Mouse (Mus musculus) liver, embryonic 16.5 days (tissue): Measurements from ENCODE around the gene Agap1. TPM values are rescaled to one million over a fixed set of nuclear protein-coding genes. Genes with fewer than 3 reads are reported as not detected.

Experiments used
- ATAC-seq: fragments of 200-750 bp; cut with Nextera tagmentation; 2 replicates; pipeline ENCODE4 v1.8.0; 2017; ENCODE audit warnings: low read depth, mild to moderate bottlenecking, moderate number of reproducible peaks, moderate library complexity
- H3K27ac ChIP-seq: fragments of 300-500 bp; sonication (generic); 2 replicates; pipeline ENCODE4 v1.5.1; 2014; ENCODE audit warnings: mild to moderate bottlenecking, low read length
- H3K27me3 ChIP-seq: fragments of 300-500 bp; sonication (generic); 2 replicates; pipeline ENCODE4 v1.6.1; 2014; ENCODE audit warnings: low read depth, low read length, mixed read lengths; ENCODE audit not compliant: control insufficient read depth, insufficient read depth
- H3K36me3 ChIP-seq: fragments of 300-500 bp; sonication (generic); 2 replicates; pipeline ENCODE4 v1.6.1; 2014; ENCODE audit warnings: mild to moderate bottlenecking; ENCODE audit not compliant: control insufficient read depth, insufficient read depth
- H3K4me1 ChIP-seq: fragments of 300-500 bp; sonication (generic); 2 replicates; pipeline ENCODE4 v1.6.1; 2014; ENCODE audit warnings: low read depth, low read length, mixed read lengths; ENCODE audit not compliant: control insufficient read depth
- H3K4me2 ChIP-seq: fragments of 300-500 bp; sonication (generic); 2 replicates; pipeline ENCODE4 v1.6.1; 2014; ENCODE audit warnings: low read depth, low read length, mixed read lengths
- H3K4me3 ChIP-seq: fragments of 300-500 bp; sonication (generic); 2 replicates; pipeline ENCODE4 v1.5.1; 2014; ENCODE audit warnings: low read depth, mild to moderate bottlenecking, low read length
- H3K9ac ChIP-seq: fragments of 300-500 bp; sonication (generic); 2 replicates; pipeline ENCODE4 v1.6.1; 2014; ENCODE audit warnings: low read depth, low read length
- H3K9me3 ChIP-seq: fragments of 300-500 bp; sonication (generic); replicated peaks from 2 replicates; pipeline ENCODE4 v1.6.1; 2016; ENCODE audit warnings: low read length; ENCODE audit not compliant: control insufficient read depth
- WGBS: fragments of 180-500 bp; shearing (Covaris S2); extraction: QIAGEN DNeasy Blood & Tissue Kit; methylation state at CpG from one replicate; pipeline ENCODE4 v1.1.7; 2014; ENCODE audit not compliant: insufficient replicate concordance; 5-methylcytosine and 5-hydroxymethylcytosine counted together
- polyA plus RNA-seq: library from polyadenylated mRNA; unstranded; fragments of >200 nt; fragmentation: Nextera tagmentation; extraction: Ambion mirVana; gene quantifications from 2 replicates; pipeline ENCODE4 v1.2.1, GENCODE M21; 2015

Agap1 gene
- polyA plus RNA-seq, 1 experiment from 2014 or later: 1.1 TPM

DNA sequence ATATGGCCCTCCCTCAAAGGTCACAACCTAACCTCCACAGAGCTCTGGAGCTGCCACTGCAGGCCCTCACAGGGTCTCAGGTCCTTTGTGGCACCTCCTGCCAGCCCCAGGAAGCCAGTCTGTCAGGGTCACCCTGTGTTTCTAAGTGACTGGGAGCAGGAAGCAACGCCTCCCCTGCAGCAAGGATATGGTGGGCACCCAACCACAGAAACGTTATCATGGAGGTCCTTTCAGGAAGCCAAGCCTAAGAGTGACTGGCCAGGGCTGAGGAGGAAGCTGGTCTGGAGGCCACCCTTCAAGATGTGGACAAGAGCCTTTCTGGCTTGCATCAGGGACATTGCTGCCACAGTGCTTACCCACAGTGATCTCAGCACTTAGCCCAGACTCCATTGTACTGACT, 444.4 kb downstream of the Agap1 start:
- no peaks in the 10 kb centered on the region for H3K9me3 ChIP-seq
- no peak overlapping the region for H3K9ac ChIP-seq
- 12% methylated on average over 2 of the region's 2 CpGs for WGBS
- H3K36me3 ChIP-seq: no peaks in the 10 kb centered on the region
- no peaks in the 10 kb centered on the region for H3K27me3 ChIP-seq
- no peak overlapping the region for H3K27ac ChIP-seq
- H3K4me2 ChIP-seq: no peak overlapping the region
- no peak overlapping the region for H3K4me3 ChIP-seq
- H3K4me1 ChIP-seq: no peaks in the 10 kb centered on the region
- 0 out of 2 replicates have a peak, but pooled peaks have one; percentile 9 for ATAC-seq

DNA sequence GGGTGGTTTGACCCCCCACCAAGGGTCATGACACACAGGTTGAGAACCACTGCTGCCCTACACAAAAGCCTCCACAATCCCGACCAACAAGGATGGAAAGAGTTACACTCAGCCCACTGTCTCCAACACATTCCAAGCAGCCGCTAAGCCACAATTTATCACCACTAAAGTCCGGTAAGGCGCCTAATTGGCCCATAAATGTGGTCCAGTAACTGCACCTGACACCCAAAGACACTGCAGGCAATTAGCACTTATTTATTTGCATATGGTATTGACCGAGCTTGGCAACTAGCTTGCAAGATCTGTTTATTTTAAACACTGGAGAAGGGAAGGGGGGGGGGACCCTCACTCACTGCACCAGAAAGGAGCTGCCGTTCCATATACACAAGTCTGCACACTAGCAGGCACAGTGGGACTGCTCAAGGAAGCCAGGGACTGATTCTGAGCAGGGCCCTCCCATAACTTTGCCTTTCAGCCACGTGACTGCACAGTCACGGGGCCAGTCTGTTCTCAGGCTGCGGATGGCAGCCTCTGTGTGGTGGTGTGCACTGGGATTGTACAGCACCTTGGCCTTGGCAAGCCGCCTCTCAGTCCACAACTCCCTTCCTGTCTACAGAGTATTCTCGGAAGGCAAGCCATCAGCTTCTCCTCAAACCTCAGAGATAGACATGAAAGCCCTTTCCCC, 445.3 kb downstream of the Agap1 start:
- H3K36me3 ChIP-seq: no peaks in the 10 kb centered on the region
- WGBS: 53% methylated on average over 11 of the region's 11 CpGs
- H3K9ac ChIP-seq: no peak overlapping the region
- H3K9me3 ChIP-seq: no peaks in the 10 kb centered on the region
- no peak overlapping the region for H3K4me3 ChIP-seq
- H3K27me3 ChIP-seq: no peaks in the 10 kb centered on the region
- H3K27ac ChIP-seq: no peak overlapping the region
- H3K4me2 ChIP-seq: no peak overlapping the region
- no peak for ATAC-seq
- H3K4me1 ChIP-seq: no peaks in the 10 kb centered on the region

DNA sequence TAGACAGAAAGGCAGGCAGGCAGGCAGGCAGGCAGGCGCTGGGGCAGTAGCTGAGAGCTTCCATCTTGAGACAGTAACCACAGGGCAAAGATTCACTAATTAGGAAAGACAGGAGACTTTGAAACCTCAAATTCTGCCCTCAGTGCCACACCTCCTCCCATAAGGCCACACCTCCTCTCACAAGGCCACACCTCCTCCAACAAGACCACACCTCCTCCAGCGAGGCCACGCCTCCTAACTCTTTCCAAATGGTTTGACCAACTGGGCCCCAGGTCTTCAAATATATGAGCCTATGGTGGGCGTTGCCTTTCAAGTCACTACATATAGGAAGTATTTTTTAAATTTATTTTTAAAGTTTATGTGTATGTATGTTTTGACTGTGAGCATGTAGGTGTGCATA, 446.8 kb downstream of the Agap1 start:
- ATAC-seq: no peak

GRCm38 (mm10) chr1:89902236-89902635, 447.6 kb downstream of the Agap1 start:
- no peak overlapping the region for H3K27ac ChIP-seq
- no peaks in the 10 kb centered on the region for H3K36me3 ChIP-seq
- H3K4me1 ChIP-seq: no peaks in the 10 kb centered on the region
- no peak overlapping the region for H3K9ac ChIP-seq
- H3K4me2 ChIP-seq: no peak overlapping the region
- H3K9me3 ChIP-seq: no peaks in the 10 kb centered on the region
- H3K4me3 ChIP-seq: no peak overlapping the region
- no peaks in the 10 kb centered on the region for H3K27me3 ChIP-seq
- no peak for ATAC-seq
- 35% methylated on average over 2 of the region's 2 CpGs for WGBS

More for the DNA sequence above, 446.8 kb downstream of the Agap1 start:
- Histone ChIP-seq H3K4me2 (no peak overlapping the region), H3K4me1 (no peaks in the 10 kb centered on the region), H3K27ac (no peak overlapping the region), H3K36me3 (no peaks in the 10 kb centered on the region), H3K4me3 (no peak overlapping the region), H3K9me3 (no peaks in the 10 kb centered on the region), H3K9ac (no peak overlapping the region), H3K27me3 (no peaks in the 10 kb centered on the region)
- WGBS: 44% methylated on average over 4 of the region's 4 CpGs

DNA sequence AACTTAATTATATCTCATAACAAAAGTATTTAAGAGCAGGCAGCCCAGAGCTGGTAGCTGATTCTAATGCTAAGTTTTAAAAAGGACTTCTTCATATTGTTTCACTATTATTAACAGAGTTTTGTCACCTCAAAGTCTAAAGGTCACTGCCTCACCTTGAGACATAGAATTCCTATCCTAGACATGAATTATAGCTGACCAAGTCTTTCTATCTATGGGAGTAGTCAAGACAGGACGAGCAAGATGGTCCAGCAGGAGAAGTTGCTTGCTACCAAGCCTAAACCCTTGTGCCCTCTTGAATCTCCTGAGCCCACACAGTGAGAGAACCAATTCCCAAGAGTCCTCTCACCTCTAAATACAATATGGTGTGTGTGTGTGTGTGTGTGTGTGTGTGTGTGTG, 448.0 kb downstream of the Agap1 start:
- H3K4me2 ChIP-seq: no peak overlapping the region
- WGBS: 55% methylated on average over 1 of the region's 1 CpGs
- no peak overlapping the region for H3K27ac ChIP-seq
- no peaks in the 10 kb centered on the region for H3K27me3 ChIP-seq
- no peaks in the 10 kb centered on the region for H3K9me3 ChIP-seq
- no peak overlapping the region for H3K9ac ChIP-seq
- no peaks in the 10 kb centered on the region for H3K36me3 ChIP-seq
- no peaks in the 10 kb centered on the region for H3K4me1 ChIP-seq
- ATAC-seq: no peak
- no peak overlapping the region for H3K4me3 ChIP-seq

- no peak overlapping the region for H3K27ac ChIP-seq
- H3K9me3 ChIP-seq: no peaks in the 10 kb centered on the region
- no peaks in the 10 kb centered on the region for H3K27me3 ChIP-seq
- H3K36me3 ChIP-seq: no peaks in the 10 kb centered on the region
- no peak overlapping the region for H3K4me3 ChIP-seq
- H3K4me2 ChIP-seq: no peak overlapping the region
- WGBS: 71% methylated on average over 8 of the region's 8 CpGs
- H3K4me1 ChIP-seq: no peaks in the 10 kb centered on the region
- ATAC-seq: no peak
- no peak overlapping the region for H3K9ac ChIP-seq
Measured at GRCm38 (mm10) chr1:89909796-89910195, 455.2 kb downstream of the Agap1 start.

- Histone ChIP-seq H3K27ac (no peak overlapping the region), H3K27me3 (no peaks in the 10 kb centered on the region), H3K4me2 (no peak overlapping the region), H3K36me3 (no peaks in the 10 kb centered on the region), H3K4me1 (no peaks in the 10 kb centered on the region), H3K9me3 (no peaks in the 10 kb centered on the region), H3K4me3 (no peak overlapping the region), H3K9ac (no peak overlapping the region)
- ATAC-seq: no peak
- WGBS: 41% methylated on average over 5 of the region's 5 CpGs
Measured at GRCm38 (mm10) chr1:89912392-89912791, 457.8 kb downstream of the Agap1 start.

- Histone ChIP-seq H3K9me3 (no peaks in the 10 kb centered on the region), H3K4me3 (no peak overlapping the region), H3K4me2 (no peak overlapping the region), H3K9ac (no peak overlapping the region), H3K27ac (no peak overlapping the region), H3K4me1 (no peaks in the 10 kb centered on the region), H3K27me3 (no peaks in the 10 kb centered on the region), H3K36me3 (no peaks in the 10 kb centered on the region)
- 44% methylated on average over 4 of the region's 4 CpGs for WGBS
- no peak for ATAC-seq
Measured at GRCm38 (mm10) chr1:89913611-89914010, 459.0 kb downstream of the Agap1 start.

- Histone ChIP-seq H3K4me2 (no peak overlapping the region), H3K4me3 (no peak overlapping the region), H3K36me3 (no peaks in the 10 kb centered on the region), H3K9ac (no peak overlapping the region), H3K27ac (no peak overlapping the region), H3K4me1 (no peaks in the 10 kb centered on the region), H3K9me3 (no peaks in the 10 kb centered on the region), H3K27me3 (peaks cover 31% of the 10 kb centered on the region)
- ATAC-seq: no peak
- WGBS: 35% methylated on average over 18 of the region's 18 CpGs
Measured at GRCm38 (mm10) chr1:89918111-89918510, 463.5 kb downstream of the Agap1 start.
